Mouse (Mus musculus) small intestine, adult 2 months (tissue): Measurements from ENCODE around the gene Capn8. TPM values are rescaled to one million over a fixed set of nuclear protein-coding genes. Genes with fewer than 3 reads are reported as not detected.
A peak's percentile ranks its signal among the peaks of the same experiment; 100 is the strongest.

Experiments used
- H3K27ac ChIP-seq: fragments of 200-500 bp; 2 replicates; pipeline ENCODE4 v1.5.1; 2012; ENCODE audit warnings: low read depth, low read length, control low read depth, inconsistent platforms; ENCODE audit not compliant: insufficient read depth
- H3K27me3 ChIP-seq: fragments of 200-500 bp; 2 replicates; pipeline ENCODE4 v1.6.1; 2012; ENCODE audit warnings: mild to moderate bottlenecking, moderate library complexity, low read length, inconsistent platforms; ENCODE audit not compliant: control insufficient read depth, insufficient read depth
- H3K36me3 ChIP-seq: fragments of 200-500 bp; 2 replicates; pipeline ENCODE4 v1.6.1; 2012; ENCODE audit warnings: mild to moderate bottlenecking, low read length, control low read depth, inconsistent platforms; ENCODE audit not compliant: control insufficient read depth, insufficient read depth
- H3K4me1 ChIP-seq: fragments of 200-500 bp; 2 replicates; pipeline ENCODE4 v1.6.1; 2012; ENCODE audit warnings: low read length, inconsistent platforms, mixed read lengths; ENCODE audit not compliant: control insufficient read depth, insufficient read depth, insufficient read length
- H3K4me3 ChIP-seq: fragments of 200-500 bp; 2 replicates; pipeline ENCODE4 v1.5.1; 2012; ENCODE audit warnings: low read depth, mild to moderate bottlenecking, control low read depth, inconsistent platforms, low read length, moderate library complexity
- CTCF ChIP-seq: fragments of 200-500 bp; IDR thresholded peaks from 2 replicates; pipeline ENCODE4 v1.5.1; 2012; ENCODE audit warnings: low read depth, mild to moderate bottlenecking, control low read depth, inconsistent platforms, low read length, moderate library complexity, mixed read lengths; ENCODE audit not compliant: insufficient replicate concordance, insufficient read length; ENCODE audit errors: extremely low read depth
- POLR2A ChIP-seq: fragments of 200-500 bp; IDR thresholded peaks from 2 replicates; pipeline ENCODE4 v1.6.1; 2012; ENCODE audit warnings: low read depth, mild to moderate bottlenecking, control low read depth, inconsistent platforms, low read length, moderate library complexity
- WGBS: fragments of 180-500 bp; shearing (Covaris S2); methylation state at CpG from one replicate; pipeline ENCODE4 v1.1.7; 2018; 5-methylcytosine and 5-hydroxymethylcytosine counted together
- polyA plus RNA-seq: library from polyadenylated mRNA; depleted of rRNA; stranded (reverse); fragments of >200 nt; gene quantifications from 2 replicates; pipeline ENCODE4 v1.2.3, GENCODE M21; 2012

Gene Capn8
- polyA plus RNA-seq, 1 experiment = 2.4 TPM

DNA sequence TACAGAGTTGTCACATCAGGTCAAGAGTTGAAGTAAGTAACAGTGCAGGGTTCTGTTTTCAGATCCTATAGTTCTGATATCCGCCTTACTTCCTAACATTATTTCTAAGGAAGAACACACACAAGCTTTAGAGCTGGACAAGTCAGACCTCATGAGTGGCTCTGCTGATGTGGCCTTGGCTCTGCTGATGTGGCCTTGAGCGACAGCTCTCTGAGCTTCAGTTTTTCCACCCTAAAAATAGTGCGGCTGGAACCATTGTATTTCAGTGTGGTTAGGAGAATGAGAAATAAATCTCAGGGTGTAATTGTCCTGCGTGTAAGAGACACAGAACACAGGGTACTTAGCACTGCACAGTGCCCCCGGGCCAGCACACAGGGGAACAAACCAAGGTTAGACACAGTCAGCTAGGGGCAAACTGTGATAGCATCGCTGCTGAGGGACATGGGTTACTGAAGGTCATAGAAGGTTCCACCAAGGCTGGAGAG, 586 bp downstream of the Capn8 start:
- Histone ChIP-seq H3K36me3 (no peaks in the 10 kb centered on the region), H3K4me1 (peaks cover 16% of the 10 kb centered on the region; the same call in 1 of the 2 replicates), H3K4me3 (peak overlapping the region; percentile 40; the same call in 1 of the 2 replicates), H3K27me3 (no peaks in the 10 kb centered on the region), H3K27ac (peak overlapping the region; percentile 52; the same call in 1 of the 2 replicates)
- TF ChIP-seq CTCF = no peak
- TF ChIP-seq POLR2A = no peak
- 80% methylated on average over 6 of the region's 6 CpGs for WGBS

- H3K4me3 ChIP-seq = no peak overlapping the region
- no peak overlapping the region for H3K27ac ChIP-seq
- no peaks in the 10 kb centered on the region; the same call in 1 of the 2 replicates for H3K36me3 ChIP-seq
- TF ChIP-seq POLR2A (no peak), CTCF (no peak)
- WGBS = 21% methylated on average over 3 of the region's 3 CpGs
- peaks cover 11% of the 10 kb centered on the region; the same call in 1 of the 2 replicates for H3K4me1 ChIP-seq
- no peaks in the 10 kb centered on the region for H3K27me3 ChIP-seq
Measured at GRCm38 (mm10) chr1:182571148-182571547, 6.3 kb downstream of the Capn8 start.

DNA sequence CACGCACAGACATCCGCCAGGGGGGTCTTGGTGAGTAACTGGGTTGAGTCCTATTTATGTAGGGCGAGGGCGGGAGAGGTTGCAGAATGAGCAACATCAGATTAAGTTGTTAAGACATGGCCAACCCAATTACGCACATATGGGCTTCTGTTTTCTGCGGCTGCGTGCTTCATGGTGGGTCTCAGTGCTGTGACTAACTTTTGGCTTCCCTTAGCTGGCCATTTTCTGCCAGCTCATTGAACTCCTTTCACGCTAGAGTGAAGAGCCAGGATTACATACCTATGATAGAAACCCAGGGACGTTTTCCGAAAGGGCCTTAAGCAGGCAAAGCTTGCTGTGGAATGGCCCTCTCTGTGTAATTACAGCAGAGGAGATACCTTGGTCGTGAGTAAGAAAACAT, 7.2 kb downstream of the Capn8 start:
- Histone ChIP-seq H3K27ac (no peak overlapping the region), H3K4me1 (peaks cover 11% of the 10 kb centered on the region; the same call in 1 of the 2 replicates), H3K27me3 (no peaks in the 10 kb centered on the region), H3K36me3 (no peaks in the 10 kb centered on the region; the same call in 1 of the 2 replicates), H3K4me3 (no peak overlapping the region)
- TF ChIP-seq POLR2A (no peak), CTCF (no peak)
- WGBS = 92% methylated on average over 11 of the region's 11 CpGs

DNA sequence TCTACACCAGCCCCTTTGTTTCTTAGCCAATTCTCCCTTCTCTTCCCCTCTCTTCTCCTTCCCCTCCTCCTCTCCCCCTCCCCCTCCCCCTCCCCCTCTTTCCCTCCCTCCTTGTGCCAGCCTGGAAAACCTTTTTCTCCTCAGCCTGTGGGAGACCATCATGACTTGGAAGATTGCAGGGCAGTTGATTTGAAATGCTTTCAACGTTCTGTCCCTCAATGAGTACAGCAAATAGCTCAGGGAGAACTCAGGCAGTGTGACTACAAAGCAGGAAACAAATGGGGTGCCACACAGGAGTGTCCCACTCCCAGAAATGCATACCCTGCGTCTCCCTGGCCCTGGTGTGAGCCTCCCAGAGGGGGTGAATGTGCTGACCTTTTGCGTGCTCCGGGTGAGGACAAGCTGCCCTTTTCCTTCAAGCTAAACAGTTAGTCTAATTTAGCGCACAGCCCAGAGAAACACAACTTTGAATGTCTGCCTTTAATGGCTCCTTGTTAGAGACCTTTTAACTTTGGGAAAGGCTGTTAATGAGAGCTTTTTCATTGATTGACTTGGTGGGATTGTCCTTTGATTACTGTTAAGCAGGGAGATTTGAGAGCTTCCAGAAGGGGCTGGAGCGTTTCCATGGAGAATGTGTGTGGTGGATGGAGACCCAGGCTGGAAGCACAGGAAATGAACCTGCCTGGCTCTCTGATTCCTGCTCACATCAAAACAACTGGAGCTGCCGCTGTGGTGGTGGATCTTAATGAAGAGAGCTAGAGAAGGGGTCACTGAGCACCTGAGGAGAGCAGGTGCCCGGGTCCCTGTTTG, 9.3 kb downstream of the Capn8 start:
- Histone ChIP-seq H3K4me3 (no peak overlapping the region), H3K27me3 (no peaks in the 10 kb centered on the region), H3K27ac (peak overlapping the region; percentile 31), H3K4me1 (peaks cover 11% of the 10 kb centered on the region; the same call in 1 of the 2 replicates), H3K36me3 (no peaks in the 10 kb centered on the region; the same call in 1 of the 2 replicates)
- WGBS = 37% methylated on average over 8 of the region's 8 CpGs
- no peak for TF ChIP-seq POLR2A
- no peak for TF ChIP-seq CTCF

- H3K4me3 ChIP-seq = no peak overlapping the region
- no peaks in the 10 kb centered on the region; the same call in 1 of the 2 replicates for H3K36me3 ChIP-seq
- H3K4me1 ChIP-seq = peaks cover 11% of the 10 kb centered on the region; the same call in 1 of the 2 replicates
- peak overlapping the region; percentile 31 for H3K27ac ChIP-seq
- WGBS = 19% methylated on average over 4 of the region's 4 CpGs
- TF ChIP-seq CTCF = no peak
- TF ChIP-seq POLR2A = no peak
- no peaks in the 10 kb centered on the region for H3K27me3 ChIP-seq
Measured at GRCm38 (mm10) chr1:182574666-182575049, 9.9 kb downstream of the Capn8 start.

DNA sequence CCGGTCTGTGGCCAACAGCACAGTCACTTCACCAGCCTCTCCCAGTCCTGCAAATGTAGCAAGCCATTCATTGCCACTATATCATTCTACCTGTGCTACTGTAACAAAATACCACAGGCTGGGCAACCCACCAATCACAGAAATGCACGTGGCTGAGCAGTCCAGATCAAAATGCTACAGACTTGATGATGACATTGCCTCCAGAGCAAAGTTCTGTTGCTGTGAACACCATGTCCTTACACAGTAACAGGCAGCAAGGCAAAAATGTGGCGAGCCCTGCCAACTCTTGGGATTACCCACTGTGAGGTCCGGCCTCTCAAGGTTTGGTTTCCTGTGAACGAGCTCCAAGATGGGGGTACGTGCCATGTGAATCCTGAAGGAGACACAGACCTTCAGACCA, 19.4 kb downstream of the Capn8 start:
- 84% methylated on average over 6 of the region's 6 CpGs for whole genome bisulfite sequencing
- TF ChIP-seq POLR2A = no peak
- no peak for TF ChIP-seq CTCF
- Histone ChIP-seq H3K4me1 (0 out of 2 replicates have a peak, but pooled peaks cover 3% of the 10 kb centered on the region), H3K27ac (no peak overlapping the region), H3K27me3 (no peaks in the 10 kb centered on the region), H3K36me3 (no peaks in the 10 kb centered on the region), H3K4me3 (no peak overlapping the region)
